Mouse (Mus musculus): Measurements from ENCODE around the gene Gucy2c. TPM values are rescaled to one million over a fixed set of nuclear protein-coding genes. Genes with fewer than 3 reads are reported as not detected.

The Gucy2c gene
- polyA plus RNA-seq, 1 experiment = not detected

- TF ChIP-seq POLR2A (IDR thresholded peaks at IDR 0.05; ENCODE audit: borderline replicate concordance, control insufficient read depth, low read depth, low read length) = no peak
- 0 out of 2 replicates have a peak, but pooled peaks have one; percentile 26 for TF ChIP-seq CTCF (IDR thresholded peaks at IDR 0.05; ENCODE audit: control insufficient read depth, insufficient read depth, low read length)
- WGBS = 22% methylated on average over 10 of the region's 10 CpGs
- peaks cover 6% of the 10 kb centered on the region for H3K4me1 ChIP-seq (ENCODE audit: control insufficient read depth, insufficient read depth, low read length)
- H3K27ac ChIP-seq (ENCODE audit: control insufficient read depth, insufficient read depth, low read depth, low read length, poor library complexity) = no peak overlapping the region
- H3K4me3 ChIP-seq (replicated peaks; ENCODE audit: control insufficient read depth, low read depth, low read length) = no peak overlapping the region
Measured at GRCm38 (mm10) chr6:136742352-136743118, 39.0 kb downstream of the Gucy2c start.

- H3K4me1 ChIP-seq (ENCODE audit: control insufficient read depth, insufficient read depth, low read length) = peaks cover 7% of the 10 kb centered on the region
- H3K4me3 ChIP-seq (replicated peaks; ENCODE audit: control insufficient read depth, low read depth, low read length) = no peak overlapping the region
- no peak overlapping the region for H3K27ac ChIP-seq (ENCODE audit: control insufficient read depth, insufficient read depth, low read depth, low read length, poor library complexity)
- TF ChIP-seq CTCF (IDR thresholded peaks at IDR 0.05; ENCODE audit: control insufficient read depth, insufficient read depth, low read length) = no peak
- no peak for TF ChIP-seq POLR2A (IDR thresholded peaks at IDR 0.05; ENCODE audit: borderline replicate concordance, control insufficient read depth, low read depth, low read length)
- WGBS = 59% methylated on average over 10 of the region's 10 CpGs
Measured at GRCm38 (mm10) chr6:136741281-136741680, 40.3 kb downstream of the Gucy2c start.

- WGBS = 8% methylated on average over 7 of the region's 7 CpGs
- H3K4me3 ChIP-seq (replicated peaks; ENCODE audit: control insufficient read depth, low read depth, low read length) = no peak overlapping the region
- H3K4me1 ChIP-seq (ENCODE audit: control insufficient read depth, insufficient read depth, low read length) = peaks cover 7% of the 10 kb centered on the region
- TF ChIP-seq CTCF (IDR thresholded peaks at IDR 0.05; ENCODE audit: control insufficient read depth, insufficient read depth, low read length) (no peak), POLR2A (IDR thresholded peaks at IDR 0.05; ENCODE audit: borderline replicate concordance, control insufficient read depth, low read depth, low read length) (no peak)
- peak overlapping the region; percentile 2; the same call in 1 of the 2 replicates for H3K27ac ChIP-seq (ENCODE audit: control insufficient read depth, insufficient read depth, low read depth, low read length, poor library complexity)
Measured at GRCm38 (mm10) chr6:136735766-136736165, 45.8 kb downstream of the Gucy2c start.

- peak overlapping the region; percentile 54; the same call in 1 of the 2 replicates for H3K27ac ChIP-seq (ENCODE audit: control insufficient read depth, insufficient read depth, low read depth, low read length, poor library complexity)
- H3K4me1 ChIP-seq (ENCODE audit: control insufficient read depth, insufficient read depth, low read length) = peaks cover 5% of the 10 kb centered on the region
- no peak for TF ChIP-seq POLR2A (IDR thresholded peaks at IDR 0.05; ENCODE audit: borderline replicate concordance, control insufficient read depth, low read depth, low read length)
- TF ChIP-seq CTCF (IDR thresholded peaks at IDR 0.05; ENCODE audit: control insufficient read depth, insufficient read depth, low read length) = no peak
- WGBS = 16% methylated on average over 14 of the region's 14 CpGs
- no peak overlapping the region for H3K4me3 ChIP-seq (replicated peaks; ENCODE audit: control insufficient read depth, low read depth, low read length)
Measured at GRCm38 (mm10) chr6:136728144-136728543, 53.4 kb downstream of the Gucy2c start.

DNA sequence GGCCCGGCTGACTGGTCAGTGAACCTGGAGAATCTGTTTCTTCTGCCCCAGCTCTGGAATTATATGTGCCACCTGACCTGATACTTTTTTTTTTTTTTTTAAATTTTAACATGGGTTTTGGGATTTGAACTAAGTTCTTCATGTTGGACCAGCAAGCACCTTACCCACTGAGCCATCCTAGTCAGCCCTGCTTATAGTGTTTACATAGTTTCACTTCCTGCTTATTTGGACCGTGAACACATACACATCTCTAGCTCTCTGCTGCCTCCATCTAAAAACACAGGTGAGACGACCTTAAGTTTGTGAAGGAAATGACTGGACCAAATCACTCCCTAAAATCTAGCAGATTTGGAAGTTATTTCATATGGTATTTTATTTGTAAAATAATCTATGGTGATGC, 58.4 kb downstream of the Gucy2c start:
- H3K4me3 ChIP-seq (replicated peaks; ENCODE audit: control insufficient read depth, low read depth, low read length) = no peak overlapping the region
- WGBS = 51% methylated on average over 3 of the region's 3 CpGs
- no peak for TF ChIP-seq CTCF (IDR thresholded peaks at IDR 0.05; ENCODE audit: control insufficient read depth, insufficient read depth, low read length)
- no peak for TF ChIP-seq POLR2A (IDR thresholded peaks at IDR 0.05; ENCODE audit: borderline replicate concordance, control insufficient read depth, low read depth, low read length)
- no peak overlapping the region for H3K27ac ChIP-seq (ENCODE audit: control insufficient read depth, insufficient read depth, low read depth, low read length, poor library complexity)
- H3K4me1 ChIP-seq (ENCODE audit: control insufficient read depth, insufficient read depth, low read length) = peaks cover 3% of the 10 kb centered on the region

DNA sequence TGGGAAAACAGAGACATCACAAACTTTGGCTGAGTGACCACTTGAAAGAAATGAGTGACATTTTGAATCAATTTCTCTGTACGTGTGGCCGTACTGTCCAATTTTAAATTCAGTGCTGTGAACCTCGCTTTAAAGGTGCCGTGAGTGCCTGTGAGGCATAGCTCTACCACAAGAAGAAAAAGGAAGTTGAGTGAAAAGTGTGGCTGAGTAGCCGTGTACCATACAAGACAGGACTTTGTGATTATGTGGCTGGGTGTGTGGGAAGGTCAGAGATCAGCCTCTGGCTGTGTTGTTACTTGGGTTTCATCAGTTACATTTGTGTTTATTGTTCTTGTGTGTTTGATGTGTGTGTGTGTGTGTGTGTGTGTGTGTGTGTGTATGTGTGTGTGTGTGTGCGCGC, 59.0 kb downstream of the Gucy2c start:
- Histone ChIP-seq H3K4me3 (replicated peaks; ENCODE audit: control insufficient read depth, low read depth, low read length) (no peak overlapping the region), H3K27ac (ENCODE audit: control insufficient read depth, insufficient read depth, low read depth, low read length, poor library complexity) (no peak overlapping the region), H3K4me1 (ENCODE audit: control insufficient read depth, insufficient read depth, low read length) (peaks cover 1% of the 10 kb centered on the region; the same call in 1 of the 2 replicates)
- TF ChIP-seq CTCF (IDR thresholded peaks at IDR 0.05; ENCODE audit: control insufficient read depth, insufficient read depth, low read length) (no peak), POLR2A (IDR thresholded peaks at IDR 0.05; ENCODE audit: borderline replicate concordance, control insufficient read depth, low read depth, low read length) (no peak)
- 62% methylated on average over 7 of the region's 7 CpGs for WGBS

- Histone ChIP-seq H3K27ac (ENCODE audit: control insufficient read depth, insufficient read depth, low read depth, low read length, poor library complexity) (no peak overlapping the region), H3K4me3 (replicated peaks; ENCODE audit: control insufficient read depth, low read depth, low read length) (no peak overlapping the region), H3K4me1 (ENCODE audit: control insufficient read depth, insufficient read depth, low read length) (peaks cover 2% of the 10 kb centered on the region; the same call in 1 of the 2 replicates)
- TF ChIP-seq POLR2A (IDR thresholded peaks at IDR 0.05; ENCODE audit: borderline replicate concordance, control insufficient read depth, low read depth, low read length) (no peak), CTCF (IDR thresholded peaks at IDR 0.05; ENCODE audit: control insufficient read depth, insufficient read depth, low read length) (peak; percentile 89)
- WGBS = 62% methylated on average over 6 of the region's 6 CpGs
Measured at GRCm38 (mm10) chr6:136721925-136722324, 59.6 kb downstream of the Gucy2c start.

DNA sequence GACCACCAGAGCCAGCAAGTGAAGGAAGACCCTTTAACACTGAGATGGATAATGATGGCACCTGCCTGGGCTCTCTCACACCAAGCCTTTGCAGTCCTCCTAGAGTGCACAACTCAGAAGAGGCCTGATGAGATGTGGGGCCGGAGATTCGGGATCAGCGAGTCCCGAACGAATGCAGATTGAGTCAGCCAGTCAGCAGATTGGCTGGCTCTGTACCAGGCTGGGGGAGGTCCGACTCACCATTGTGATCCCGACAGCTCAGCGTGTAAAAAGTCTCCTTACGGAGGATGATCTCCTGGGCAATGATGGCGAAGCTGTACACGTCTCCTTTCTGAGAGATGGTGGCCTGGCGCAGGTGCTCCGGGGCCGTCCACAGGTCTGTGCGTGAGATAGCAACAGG, 61.1 kb downstream of the Gucy2c start:
- peaks cover 6% of the 10 kb centered on the region; the same call in 1 of the 2 replicates for H3K4me1 ChIP-seq (ENCODE audit: control insufficient read depth, insufficient read depth, low read length)
- H3K27ac ChIP-seq (ENCODE audit: control insufficient read depth, insufficient read depth, low read depth, low read length, poor library complexity) = no peak overlapping the region
- 86% methylated on average over 15 of the region's 15 CpGs for whole genome bisulfite sequencing
- no peak overlapping the region for H3K4me3 ChIP-seq (replicated peaks; ENCODE audit: control insufficient read depth, low read depth, low read length)
- TF ChIP-seq POLR2A (IDR thresholded peaks at IDR 0.05; ENCODE audit: borderline replicate concordance, control insufficient read depth, low read depth, low read length) (no peak), CTCF (IDR thresholded peaks at IDR 0.05; ENCODE audit: control insufficient read depth, insufficient read depth, low read length) (no peak)
